Mouse (Mus musculus) left cerebral cortex, postnatal 36 days (tissue): Measurements from ENCODE around the gene Zfp275. TPM values are rescaled to one million over a fixed set of nuclear protein-coding genes. Genes with fewer than 3 reads are reported as not detected.

Experiments
- DNase-seq, 2 experiments: peaks; one replicate each; pipeline ENCODE4 v3.0.0; 2021 to 2022; ENCODE audit warnings: low spot score in 2 of 2, mixed read lengths in 1 of 2
- intact Hi-C: fragments of 180-260 bp; cut with DNase I; formaldehyde crosslinking; loops from one replicate; pipeline ENCODE4 v1.15.1; 2025
- total RNA-seq, 2 experiments: library from RNA; stranded (reverse); gene quantifications; 2 replicates each; pipeline ENCODE4 v1.2.3; 2021

Gene Zfp275
- total RNA-seq, 2 experiments from 2014 or later: 17.7 to 20.3 TPM

DNA sequence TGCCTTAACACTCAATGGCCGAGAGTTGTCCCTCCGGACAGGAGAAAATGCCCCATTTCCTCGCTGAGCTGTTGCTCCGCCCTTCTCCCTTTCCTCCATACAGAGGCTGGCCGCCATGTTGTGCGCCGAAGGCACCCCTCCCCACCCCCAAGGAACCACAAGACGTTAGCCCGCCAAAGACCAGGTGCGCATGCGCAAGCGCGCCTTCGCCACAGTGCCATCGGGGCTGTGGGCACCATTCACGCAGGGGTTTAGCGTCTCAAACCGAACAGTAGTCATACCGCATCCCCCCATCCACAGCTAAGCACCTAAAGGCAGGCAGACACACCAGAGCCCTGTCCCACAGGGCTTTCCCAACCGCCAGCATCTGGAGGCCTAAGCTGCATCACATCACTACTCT is 58.5 kb downstream of the Zfp275 start:
- intact Hi-C loops: no loop called here
- DNase-seq: no peak

DNA sequence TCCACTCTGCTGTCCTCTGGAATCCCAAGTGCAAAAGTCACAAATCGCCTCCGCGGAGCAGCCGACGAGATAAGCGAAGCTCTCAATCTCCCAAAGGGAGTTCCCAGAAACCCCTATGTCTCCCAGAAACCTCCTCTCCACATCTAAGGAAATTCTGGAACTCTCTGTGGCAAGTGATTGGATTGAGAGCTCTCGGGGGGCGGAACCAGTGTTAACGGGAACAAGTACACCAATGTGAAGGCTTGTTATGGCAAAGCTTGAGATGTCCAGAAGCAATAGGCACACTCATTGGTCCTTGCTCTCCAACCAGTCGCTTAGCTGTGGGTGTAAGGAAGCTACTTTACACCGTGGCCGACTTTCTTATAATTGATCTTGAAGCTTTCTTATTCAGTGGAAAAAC is 59.2 kb downstream of the Zfp275 start:
- intact Hi-C loops: no loop called here
- no peak for DNase-seq

Other genes starting within 250 kb of the Zfp275 start
- 1 to 10 TPM; 2.9 to 4.2 TPM for gene Xlr3a, start 245.5 kb upstream of the Zfp275 start, total RNA-seq
- under 1 TPM in 1 of 2 experiments, not detected in 1; 0.70 TPM for gene Gm14685, start 225.6 kb upstream of the Zfp275 start, total RNA-seq
- gene Xlr5b, start 193.8 kb upstream of the Zfp275 start, total RNA-seq: not detected
- gene DXBay18, start 193.2 kb upstream of the Zfp275 start, total RNA-seq: 1 to 10 TPM; 1.2 TPM
- gene Spin2d, start 165.6 kb upstream of the Zfp275 start, total RNA-seq: not detected
- 10 to 100 TPM in 1 of 2 experiments, 1 to 10 TPM in 1; 2.3 to 10.1 TPM for gene Xlr3b, start 150.4 kb upstream of the Zfp275 start, total RNA-seq
- 1 to 10 TPM in 1 of 2 experiments, under 1 TPM in 1; 0.27 to 1.3 TPM for gene Xlr4b, start 128.3 kb upstream of the Zfp275 start, total RNA-seq
- 10 to 100 TPM; 14.9 to 17.3 TPM for gene F8a, start 114.3 kb upstream of the Zfp275 start, total RNA-seq
- gene Xlr4c, start 99.5 kb upstream of the Zfp275 start, total RNA-seq: not detected
- not detected for gene Xlr3c, start 77.2 kb upstream of the Zfp275 start, total RNA-seq
- gene Xlr5a, start 49.6 kb upstream of the Zfp275 start, total RNA-seq: not detected
- gene Xlr5c, start 49.6 kb upstream of the Zfp275 start, total RNA-seq: not detected
- not detected for gene Gm45015, start 5.8 kb upstream of the Zfp275 start, total RNA-seq
- gene Gm18336, start 56.1 kb downstream of the Zfp275 start, total RNA-seq: not detected
- gene Zfp92, start 68.5 kb downstream of the Zfp275 start, total RNA-seq: 1 to 10 TPM; 1.2 to 2.8 TPM
- gene Trex2, start 92.7 kb downstream of the Zfp275 start, total RNA-seq: not detected
- gene Haus7, start 116.4 kb downstream of the Zfp275 start, total RNA-seq: 1 to 10 TPM; 6.7 to 8.9 TPM
- gene Bgn, start 141.0 kb downstream of the Zfp275 start, total RNA-seq: 10 to 100 TPM; 15.2 to 19.5 TPM
- gene Atp2b3, start 160.5 kb downstream of the Zfp275 start, total RNA-seq: 10 to 100 TPM; 95.2 to 98.6 TPM